In genomic region chr4:141244931-141245425, GRCm38 (mm10) we compare ENCODE assay signal across 8 mouse cellular contexts. TPM values are rescaled to one million over a fixed set of nuclear protein-coding genes. Genes with fewer than 3 reads are reported as not detected.
DNase-seq lines count a peak whose midpoint lies in the region; ATAC-seq lines count a peak whose summit lies in the region.

No protein-coding gene starts in this region.

- 0 out of 2 replicates have a peak overlapping the region, but pooled peaks have one; percentile 23 for H3K9ac ChIP-seq in heart, embryonic 15.5 days
- H3K9ac ChIP-seq in limb, embryonic 13.5 days, result peak overlapping the region; percentile 48; the same call in 1 of the 2 replicates

- no peaks in the 10 kb centered on the region for H3K36me3 ChIP-seq in heart, embryonic 15.5 days
- H3K36me3 ChIP-seq in limb, embryonic 13.5 days, result no peaks in the 10 kb centered on the region

- H3K9me3 ChIP-seq in heart, embryonic 15.5 days (replicated peaks), result no peaks in the 10 kb centered on the region
- no peaks in the 10 kb centered on the region for H3K9me3 ChIP-seq in limb, embryonic 13.5 days

- peak overlapping the region; percentile 75 for H3K27ac ChIP-seq in heart, embryonic 15.5 days
- H3K27ac ChIP-seq in limb, embryonic 13.5 days, result peak overlapping the region; percentile 87

- H3K4me1 ChIP-seq in heart, embryonic 15.5 days (replicated peaks), result peaks cover 69% of the 10 kb centered on the region
- H3K4me1 ChIP-seq in limb, embryonic 13.5 days, result peaks cover 74% of the 10 kb centered on the region

- WGBS in heart, embryonic 15.5 days, result 18% methylated on average over 9 of the region's 9 CpGs
- WGBS in limb, embryonic 13.5 days, result 8% methylated on average over 9 of the region's 9 CpGs

- DNase-seq in heart, adult 11 months, result peak; percentile 96
- DNase-seq in heart, adult 9 months (ENCODE audit: low spot score in 2 of 2), result no peak
- peak; percentile 49 to 54 for DNase-seq in cerebellum, postnatal 36 days
- DNase-seq in kidney, postnatal 10 days, result peak; percentile 79
- peak; percentile 75 for DNase-seq in ovary, postnatal 14 days (ENCODE audit: low spot score)
- no peak for DNase-seq in thymus, postnatal 4 days

- no peak overlapping the region for H3K4me3 ChIP-seq in heart, embryonic 15.5 days
- H3K4me3 ChIP-seq in limb, embryonic 13.5 days, result peak overlapping the region; percentile 20

- H3K4me2 ChIP-seq in heart, embryonic 15.5 days, result peak overlapping the region; percentile 9; the same call in 1 of the 2 replicates
- peak overlapping the region; percentile 71 for H3K4me2 ChIP-seq in limb, embryonic 13.5 days (replicated peaks)

- ATAC-seq in heart, embryonic 15.5 days (replicated peaks; ENCODE audit: insufficient number of reproducible peaks, insufficient read depth, low FRiP score, low read depth), result no peak
- ATAC-seq in limb, embryonic 13.5 days (ENCODE audit: low FRiP score, low read depth), result no peak

- peaks cover 90% of the 10 kb centered on the region for H3K27me3 ChIP-seq in heart, embryonic 15.5 days
- H3K27me3 ChIP-seq in limb, embryonic 13.5 days, result peaks cover 97% of the 10 kb centered on the region

RNA-seq across cellular contexts. Expression of gene Arhgef19, which starts 5.7 kb away (rescaled TPM):
- polyA plus RNA-seq in heart, embryonic 15.5 days (2015; fragmentation: Nextera tagmentation; extraction: Ambion mirVana), result 3.2 and 5.7 TPM in 2 replicates
- 8.1 and 10.9 TPM in 2 replicates for polyA plus RNA-seq in limb, embryonic 13.5 days (2015; fragmentation: Nextera tagmentation; extraction: Ambion mirVana)

RNA-seq across cellular contexts. Expression of gene Rsg1, which starts 31.2 kb away (rescaled TPM):
- 1.9 and 3.2 TPM in 2 replicates for polyA plus RNA-seq in heart, embryonic 15.5 days (2015; fragmentation: Nextera tagmentation; extraction: Ambion mirVana)
- 6.1 and 8.4 TPM in 2 replicates for polyA plus RNA-seq in limb, embryonic 13.5 days (2015; fragmentation: Nextera tagmentation; extraction: Ambion mirVana)

RNA-seq across cellular contexts. Expression of gene Epha2, which starts 56.1 kb away (rescaled TPM):
- 2.7 and 4.2 TPM in 2 replicates for polyA plus RNA-seq in heart, embryonic 15.5 days (2015; fragmentation: Nextera tagmentation; extraction: Ambion mirVana)
- polyA plus RNA-seq in limb, embryonic 13.5 days (2015; fragmentation: Nextera tagmentation; extraction: Ambion mirVana), result 2.6 and 3.9 TPM in 2 replicates

Comparison
In these comparisons a context has a peak if more than half of its experiments do, and no peak if none do; other contexts are left out.
1. DNase-seq: peak in heart, adult 11 months (single experiment), cerebellum, postnatal 36 days (2 of 2), kidney, postnatal 10 days (single experiment) and ovary, postnatal 14 days (single experiment); none in heart, adult 9 months (0 of 2) and thymus, postnatal 4 days (single experiment).